Mouse (Mus musculus) intestine, postnatal 0 days (tissue): ENCODE measurements around the gene Cdh15. TPM values are rescaled to one million over a fixed set of nuclear protein-coding genes. Genes with fewer than 3 reads are reported as not detected.

Source experiments
- ATAC-seq: fragments of 200-750 bp; cut with Nextera tagmentation; 2 replicates; pipeline ENCODE4 v1.8.0; 2017; ENCODE audit warnings: mild to moderate bottlenecking, moderate TSS enrichment, moderate library complexity
- H3K27ac ChIP-seq: fragments of 300-500 bp; sonication (generic); 2 replicates; pipeline ENCODE4 v1.5.1; 2014; ENCODE audit warnings: mild to moderate bottlenecking, low read depth, low read length, moderate library complexity
- H3K27me3 ChIP-seq: fragments of 300-500 bp; sonication (generic); replicated peaks from 2 replicates; pipeline ENCODE4 v1.6.1; 2014; ENCODE audit warnings: low read length, mixed read lengths; ENCODE audit not compliant: control insufficient read depth, insufficient read depth
- H3K36me3 ChIP-seq: fragments of 300-500 bp; sonication (generic); 2 replicates; pipeline ENCODE4 v1.6.1; 2014; ENCODE audit warnings: mild to moderate bottlenecking, moderate library complexity; ENCODE audit not compliant: control insufficient read depth, insufficient read depth
- H3K4me1 ChIP-seq: fragments of 300-500 bp; sonication (generic); replicated peaks from 2 replicates; pipeline ENCODE4 v1.6.1; 2014; ENCODE audit warnings: antibody characterized with exemption, low read length, mixed read lengths; ENCODE audit not compliant: control insufficient read depth, insufficient read depth
- H3K4me2 ChIP-seq: fragments of 300-500 bp; sonication (generic); replicated peaks from 2 replicates; pipeline ENCODE4 v1.6.1; 2014; ENCODE audit warnings: low read depth, mild to moderate bottlenecking, moderate library complexity
- H3K4me3 ChIP-seq: fragments of 300-500 bp; sonication (generic); 2 replicates; pipeline ENCODE4 v1.5.1; 2014; ENCODE audit warnings: low read depth, low read length
- H3K9ac ChIP-seq: fragments of 300-500 bp; sonication (generic); 2 replicates; pipeline ENCODE4 v1.6.1; 2014; ENCODE audit warnings: mild to moderate bottlenecking, low read depth, low read length
- H3K9me3 ChIP-seq: fragments of 300-500 bp; sonication (generic); 2 replicates; pipeline ENCODE4 v1.6.1; 2016; ENCODE audit warnings: mixed run types; ENCODE audit not compliant: control insufficient read depth
- CTCF ChIP-seq: sonication (generic); IDR thresholded peaks from 2 replicates; pipeline ENCODE4 v1.5.1; 2016; ENCODE audit warnings: low read depth, mild to moderate bottlenecking, control low read depth, antibody characterized with exemption, moderate library complexity
- WGBS: fragments of 180-500 bp; shearing (Covaris S2); extraction: QIAGEN DNeasy Blood & Tissue Kit; methylation state at CpG from one replicate; pipeline ENCODE4 v1.1.7; 2014; 5-methylcytosine and 5-hydroxymethylcytosine counted together
- polyA plus RNA-seq: library from polyadenylated mRNA; unstranded; fragments of >200 nt; fragmentation: Nextera tagmentation; extraction: Ambion mirVana; gene quantifications from 2 replicates; pipeline ENCODE4 v1.2.1, GENCODE M21; 2015

Gene Cdh15
- polyA plus RNA-seq, 1 experiment from 2014 or later, result 0.07 TPM

DNA sequence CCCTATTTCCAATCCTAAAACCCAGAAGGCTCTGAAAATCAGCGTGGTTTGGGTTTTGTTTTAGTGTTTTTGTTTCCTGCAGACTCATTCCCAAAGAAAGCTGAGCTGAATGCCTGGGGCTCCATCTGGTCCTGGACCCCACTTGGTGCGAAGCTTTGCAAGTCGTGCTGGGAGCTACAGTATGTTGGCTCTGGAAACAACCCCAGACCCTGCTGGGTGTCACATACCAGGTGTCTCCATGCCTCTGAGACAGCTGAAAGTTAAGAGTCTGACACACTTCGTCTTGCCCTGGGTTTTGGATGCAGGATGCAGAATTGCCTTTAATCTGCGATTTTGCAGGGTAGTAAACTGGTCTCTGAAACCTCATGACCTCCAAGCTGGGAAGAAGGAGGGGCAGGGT, 23.2 kb upstream of the Cdh15 start:
- no peak for ATAC-seq
- Histone ChIP-seq H3K4me3 (no peak overlapping the region), H3K36me3 (no peaks in the 10 kb centered on the region), H3K27ac (no peak overlapping the region), H3K4me2 (no peak overlapping the region), H3K9ac (no peak overlapping the region), H3K9me3 (no peaks in the 10 kb centered on the region), H3K4me1 (no peaks in the 10 kb centered on the region), H3K27me3 (no peaks in the 10 kb centered on the region)
- TF ChIP-seq CTCF, result no peak
- 54% methylated on average over 5 of the region's 5 CpGs for WGBS

DNA sequence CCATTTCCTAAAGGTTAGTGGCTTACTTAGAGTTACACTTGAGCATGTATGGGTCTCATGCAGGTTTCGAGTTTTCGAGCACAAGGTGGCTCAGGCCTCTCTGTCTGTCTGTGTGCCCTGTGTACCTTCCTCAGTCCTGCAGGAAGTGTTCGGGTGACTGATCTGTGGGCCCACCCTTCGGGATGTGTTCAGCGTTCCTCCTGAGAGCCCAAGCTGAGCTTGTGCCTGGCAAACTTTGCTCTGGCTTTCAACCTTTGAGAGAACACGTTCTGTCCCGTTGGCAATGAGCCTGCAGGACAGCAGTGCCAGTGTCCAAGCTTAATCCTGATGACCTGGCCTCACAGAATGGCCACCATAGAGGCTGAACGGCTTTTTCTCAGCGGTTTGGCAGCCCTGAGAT, 22.8 kb upstream of the Cdh15 start:
- no peak overlapping the region for H3K27ac ChIP-seq
- no peak for TF ChIP-seq CTCF
- no peak overlapping the region for H3K4me3 ChIP-seq
- 78% methylated on average over 9 of the region's 9 CpGs for WGBS
- H3K27me3 ChIP-seq, result no peaks in the 10 kb centered on the region
- H3K4me2 ChIP-seq, result no peak overlapping the region
- no peak overlapping the region for H3K9ac ChIP-seq
- no peaks in the 10 kb centered on the region for H3K9me3 ChIP-seq
- H3K36me3 ChIP-seq, result no peaks in the 10 kb centered on the region
- no peak for ATAC-seq
- H3K4me1 ChIP-seq, result no peaks in the 10 kb centered on the region

DNA sequence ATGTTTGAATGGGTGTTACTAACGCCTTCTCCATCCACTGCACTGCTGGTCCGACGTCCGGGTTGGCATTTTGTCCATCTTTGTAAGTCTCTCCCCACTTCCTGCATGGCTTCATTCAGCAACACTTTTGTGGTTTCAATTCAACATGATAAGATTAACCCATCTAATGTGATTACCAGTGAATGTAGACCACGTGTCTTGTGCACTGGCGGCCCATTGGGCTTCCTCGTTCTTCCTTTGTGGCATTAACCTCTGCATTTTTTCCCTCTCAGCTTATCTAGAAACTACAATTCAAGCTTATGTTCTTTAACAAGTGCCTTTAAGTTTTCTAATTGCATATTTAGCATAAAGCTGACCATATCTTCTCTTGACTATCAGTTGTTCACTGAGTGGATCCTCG, 22.4 kb upstream of the Cdh15 start:
- Histone ChIP-seq H3K27ac (no peak overlapping the region), H3K9me3 (no peaks in the 10 kb centered on the region), H3K4me1 (no peaks in the 10 kb centered on the region), H3K4me3 (no peak overlapping the region), H3K36me3 (no peaks in the 10 kb centered on the region), H3K4me2 (no peak overlapping the region), H3K9ac (no peak overlapping the region), H3K27me3 (no peaks in the 10 kb centered on the region)
- no peak for ATAC-seq
- 82% methylated on average over 8 of the region's 8 CpGs for WGBS
- TF ChIP-seq CTCF, result no peak

DNA sequence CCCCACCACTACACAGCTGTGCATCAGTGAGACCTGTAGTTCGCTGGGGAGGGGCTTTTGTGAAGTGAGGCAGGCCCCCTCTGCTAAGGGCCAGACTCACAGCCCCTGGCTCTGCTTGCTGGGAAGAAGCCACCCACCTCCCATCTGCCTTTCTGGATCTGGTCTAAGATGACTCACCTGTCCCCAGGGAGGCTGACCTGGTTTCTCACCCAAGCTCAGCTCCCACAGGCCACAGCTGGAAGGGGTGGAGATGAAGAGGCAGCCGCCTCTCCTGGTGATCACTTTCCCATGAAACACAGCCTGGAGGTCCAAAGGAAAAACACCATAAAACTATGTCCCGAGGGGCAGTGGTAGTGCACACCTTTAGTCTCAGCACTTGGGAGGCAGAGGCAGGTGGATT, 18.4 kb upstream of the Cdh15 start:
- H3K36me3 ChIP-seq, result no peaks in the 10 kb centered on the region
- no peak overlapping the region for H3K27ac ChIP-seq
- WGBS, result 77% methylated on average over 3 of the region's 3 CpGs

DNA sequence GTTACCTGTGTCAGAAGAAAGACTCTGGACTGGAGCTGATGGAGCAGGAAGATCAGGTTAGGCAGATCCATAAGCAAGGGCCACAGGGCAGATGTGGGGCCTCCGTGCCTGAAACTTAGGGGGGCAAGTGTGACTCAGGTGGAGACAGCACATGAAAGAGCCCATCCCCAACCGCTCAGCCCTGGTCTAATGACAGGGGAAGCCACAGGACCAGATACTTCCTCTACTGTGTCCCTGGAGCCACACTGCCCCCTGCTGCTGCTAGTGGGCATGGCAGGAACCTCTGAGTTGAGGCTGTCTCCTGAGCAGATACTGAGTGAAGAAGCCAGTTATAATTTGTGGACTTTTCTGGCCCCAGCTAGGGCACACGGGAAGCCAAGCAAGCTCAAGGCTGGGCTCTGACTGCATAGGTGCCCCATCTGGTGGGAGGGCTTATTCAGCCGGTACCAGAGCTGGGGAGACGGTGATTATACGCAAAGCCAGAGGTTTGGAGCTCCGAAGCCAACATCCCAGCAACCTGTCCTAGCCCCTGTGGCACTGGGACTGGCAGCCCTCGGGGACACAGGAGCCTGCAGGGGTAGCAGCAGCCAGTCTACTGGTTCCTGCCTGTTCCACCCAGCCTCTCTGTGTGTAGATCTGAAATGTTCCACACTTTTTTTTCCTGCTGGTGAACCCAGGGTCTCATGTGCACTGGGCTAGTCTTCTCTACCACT, 17.3 kb upstream of the Cdh15 start:
- Histone ChIP-seq H3K9me3 (no peaks in the 10 kb centered on the region), H3K4me3 (no peak overlapping the region), H3K27ac (no peak overlapping the region), H3K27me3 (no peaks in the 10 kb centered on the region), H3K36me3 (no peaks in the 10 kb centered on the region), H3K4me2 (no peak overlapping the region), H3K9ac (no peak overlapping the region), H3K4me1 (no peaks in the 10 kb centered on the region)
- ATAC-seq, result peak; percentile 35; the same call in 1 of the 2 replicates
- WGBS, result 39% methylated on average over 8 of the region's 8 CpGs
- TF ChIP-seq CTCF, result peak; percentile 99

More for the DNA sequence above, 18.4 kb upstream of the Cdh15 start:
- no peaks in the 10 kb centered on the region for H3K9me3 ChIP-seq
- H3K4me1 ChIP-seq, result no peaks in the 10 kb centered on the region
- H3K4me2 ChIP-seq, result no peak overlapping the region
- H3K9ac ChIP-seq, result no peak overlapping the region
- no peaks in the 10 kb centered on the region for H3K27me3 ChIP-seq
- no peak for ATAC-seq
- TF ChIP-seq CTCF, result no peak
- no peak overlapping the region for H3K4me3 ChIP-seq

DNA sequence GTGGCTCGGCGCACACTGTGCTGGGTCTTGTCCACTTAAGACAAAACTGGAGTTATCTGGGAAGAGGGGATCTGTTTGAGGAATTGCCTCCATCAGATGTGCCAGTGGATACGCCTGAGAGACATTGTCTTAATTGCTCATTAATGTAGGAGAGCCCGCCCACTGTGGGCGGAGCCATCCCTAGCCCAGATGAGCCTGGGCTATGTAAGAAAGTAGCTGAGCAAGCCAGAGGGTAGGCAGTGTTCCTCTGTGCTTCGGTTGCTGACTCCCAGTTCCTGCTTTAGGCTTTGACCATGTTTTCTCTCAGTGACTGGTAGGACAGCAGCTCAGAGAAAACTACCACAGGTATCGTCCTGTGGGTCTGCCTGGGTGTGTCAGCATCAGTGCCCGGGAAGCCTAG, 13.3 kb upstream of the Cdh15 start:
- no peak overlapping the region for H3K4me3 ChIP-seq
- no peak overlapping the region for H3K27ac ChIP-seq
- WGBS, result 82% methylated on average over 8 of the region's 8 CpGs
- no peaks in the 10 kb centered on the region for H3K4me1 ChIP-seq
- no peak for ATAC-seq
- H3K9ac ChIP-seq, result no peak overlapping the region
- H3K27me3 ChIP-seq, result no peaks in the 10 kb centered on the region
- no peak for TF ChIP-seq CTCF
- H3K4me2 ChIP-seq, result no peak overlapping the region
- H3K36me3 ChIP-seq, result no peaks in the 10 kb centered on the region
- H3K9me3 ChIP-seq, result no peaks in the 10 kb centered on the region
